Mouse (Mus musculus): ENCODE results near the gene Btg2. TPM values are rescaled to one million over a fixed set of nuclear protein-coding genes. Genes with fewer than 3 reads are reported as not detected.

The Btg2 gene
- polyA plus RNA-seq, 1 experiment from 2014 or later = 77.2 TPM

GRCm38 (mm10) chr1:134098726-134099515, 20.0 kb upstream of the Btg2 start:
- Histone ChIP-seq H3K27ac (ENCODE audit: low read depth) (peak overlapping the region; percentile 98), H3K4me3 (ENCODE audit: low read depth, low read length) (peak overlapping the region; percentile 40), H3K27me3 (ENCODE audit: insufficient read depth, low read length) (no peaks in the 10 kb centered on the region), H3K9ac (peak overlapping the region; percentile 52), H3K4me2 (peak overlapping the region; percentile 75), H3K9me3 (ENCODE audit: low read depth, low read length) (no peaks in the 10 kb centered on the region), H3K4me1 (ENCODE audit: insufficient read depth) (peaks cover 48% of the 10 kb centered on the region), H3K36me3 (ENCODE audit: insufficient read depth) (no peaks in the 10 kb centered on the region)
- TF ChIP-seq CTCF (IDR thresholded peaks at IDR 0.05; ENCODE audit: low read depth) = no peak
- ATAC-seq (ENCODE audit: insufficient read depth) (peak; percentile 91), DNase-seq (peak; percentile 96)
- under 1% methylated on average over 17 of the region's 17 CpGs for WGBS

DNA sequence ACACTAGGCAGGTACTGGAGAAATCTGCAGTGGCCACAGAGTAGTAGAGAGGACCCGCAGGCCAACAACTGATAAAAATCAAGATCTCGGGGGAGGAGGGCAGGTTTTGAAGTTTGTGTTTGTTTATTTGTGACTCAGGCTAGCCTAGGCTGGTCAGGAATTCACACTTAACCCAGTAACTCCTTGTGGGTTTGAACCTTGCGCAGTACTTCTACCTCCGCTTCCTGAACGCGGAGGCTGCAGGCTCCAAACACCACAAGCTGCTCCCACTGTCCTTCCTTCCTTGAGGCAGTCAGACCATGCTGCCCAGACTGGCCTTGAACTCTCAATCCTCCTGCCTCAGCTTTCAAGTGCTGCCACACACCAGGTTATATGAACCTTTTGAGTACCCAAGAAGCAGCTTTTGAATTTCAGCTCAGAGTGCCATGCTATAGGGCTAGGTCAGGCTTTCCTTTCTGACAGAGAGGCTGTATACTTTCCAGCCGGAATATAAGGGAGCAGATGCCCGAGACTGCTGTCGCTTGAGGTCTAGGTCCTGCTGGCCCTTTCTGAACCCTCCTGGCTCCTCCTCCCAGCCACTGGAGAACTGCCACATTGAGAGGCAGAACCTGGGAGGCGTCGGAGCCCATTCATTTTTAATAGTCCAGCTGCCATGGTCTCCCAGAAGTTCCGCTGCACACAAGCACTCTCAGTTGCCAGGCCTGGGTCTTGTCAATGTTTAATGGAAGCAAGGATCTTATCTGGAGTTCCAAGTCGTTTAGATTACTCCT, 19.2 kb upstream of the Btg2 start:
- H3K4me3 ChIP-seq (ENCODE audit: low read depth, low read length) = peak overlapping the region; percentile 40
- H3K4me2 ChIP-seq = peak overlapping the region; percentile 75
- H3K36me3 ChIP-seq (ENCODE audit: insufficient read depth) = no peaks in the 10 kb centered on the region
- peak overlapping the region; percentile 52 for H3K9ac ChIP-seq
- peaks cover 55% of the 10 kb centered on the region for H3K4me1 ChIP-seq (ENCODE audit: insufficient read depth)
- no peak for TF ChIP-seq CTCF (IDR thresholded peaks at IDR 0.05; ENCODE audit: low read depth)
- no peaks in the 10 kb centered on the region for H3K9me3 ChIP-seq (ENCODE audit: low read depth, low read length)
- 0 out of 2 replicates have a peak, but pooled peaks have one; percentile 1 for ATAC-seq (ENCODE audit: insufficient read depth)
- DNase-seq = peak; percentile 66
- H3K27ac ChIP-seq (ENCODE audit: low read depth) = peak overlapping the region; percentile 98
- no peaks in the 10 kb centered on the region for H3K27me3 ChIP-seq (ENCODE audit: insufficient read depth, low read length)
- WGBS = 39% methylated on average over 13 of the region's 13 CpGs

DNA sequence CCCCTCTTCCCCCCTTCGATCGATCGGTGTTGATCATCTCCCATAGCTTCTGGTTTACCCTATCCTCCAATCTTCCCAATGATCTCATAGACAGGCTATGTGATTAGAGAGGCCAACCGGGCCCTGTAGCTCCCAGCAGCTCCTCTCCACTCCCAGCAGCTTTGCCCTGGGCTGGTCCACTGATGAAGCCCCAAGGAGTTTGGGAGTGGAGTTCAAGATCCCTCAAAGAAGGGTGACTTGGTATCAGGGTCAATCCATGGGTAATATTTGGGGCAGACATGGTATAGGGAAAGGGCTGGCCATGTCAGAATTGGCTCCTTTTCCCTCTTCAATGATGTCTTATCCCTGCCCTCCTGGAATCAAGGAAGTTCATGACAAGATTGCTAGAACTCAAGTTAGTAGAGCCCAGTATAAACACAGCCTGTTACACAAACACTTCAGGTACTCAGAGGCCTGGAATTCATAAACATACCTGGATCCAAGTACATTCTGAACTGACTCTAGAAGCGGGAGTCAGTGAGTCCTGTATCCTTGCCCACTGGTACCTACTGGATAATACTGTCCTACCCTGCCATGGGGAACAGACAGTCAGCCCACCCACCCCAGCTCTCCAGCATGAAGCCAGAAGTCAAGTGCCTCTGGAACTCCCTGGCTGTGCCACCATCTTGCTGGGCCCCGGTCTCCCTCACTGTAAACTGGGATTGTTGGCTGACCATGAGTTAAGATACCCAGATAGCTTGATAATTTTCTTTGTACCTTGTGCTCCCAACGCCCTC, 18.3 kb upstream of the Btg2 start:
- no peak overlapping the region for H3K4me3 ChIP-seq (ENCODE audit: low read depth, low read length)
- no peaks in the 10 kb centered on the region for H3K27me3 ChIP-seq (ENCODE audit: insufficient read depth, low read length)
- H3K36me3 ChIP-seq (ENCODE audit: insufficient read depth) = no peaks in the 10 kb centered on the region
- DNase-seq (no peak), ATAC-seq (ENCODE audit: insufficient read depth) (no peak)
- H3K4me1 ChIP-seq (ENCODE audit: insufficient read depth) = peaks cover 58% of the 10 kb centered on the region
- 81% methylated on average over 7 of the region's 7 CpGs for WGBS
- peak overlapping the region; percentile 87; the same call in 1 of the 2 replicates for H3K27ac ChIP-seq (ENCODE audit: low read depth)
- H3K4me2 ChIP-seq = no peak overlapping the region
- H3K9me3 ChIP-seq (ENCODE audit: low read depth, low read length) = no peaks in the 10 kb centered on the region
- no peak for TF ChIP-seq CTCF (IDR thresholded peaks at IDR 0.05; ENCODE audit: low read depth)
- no peak overlapping the region for H3K9ac ChIP-seq

DNA sequence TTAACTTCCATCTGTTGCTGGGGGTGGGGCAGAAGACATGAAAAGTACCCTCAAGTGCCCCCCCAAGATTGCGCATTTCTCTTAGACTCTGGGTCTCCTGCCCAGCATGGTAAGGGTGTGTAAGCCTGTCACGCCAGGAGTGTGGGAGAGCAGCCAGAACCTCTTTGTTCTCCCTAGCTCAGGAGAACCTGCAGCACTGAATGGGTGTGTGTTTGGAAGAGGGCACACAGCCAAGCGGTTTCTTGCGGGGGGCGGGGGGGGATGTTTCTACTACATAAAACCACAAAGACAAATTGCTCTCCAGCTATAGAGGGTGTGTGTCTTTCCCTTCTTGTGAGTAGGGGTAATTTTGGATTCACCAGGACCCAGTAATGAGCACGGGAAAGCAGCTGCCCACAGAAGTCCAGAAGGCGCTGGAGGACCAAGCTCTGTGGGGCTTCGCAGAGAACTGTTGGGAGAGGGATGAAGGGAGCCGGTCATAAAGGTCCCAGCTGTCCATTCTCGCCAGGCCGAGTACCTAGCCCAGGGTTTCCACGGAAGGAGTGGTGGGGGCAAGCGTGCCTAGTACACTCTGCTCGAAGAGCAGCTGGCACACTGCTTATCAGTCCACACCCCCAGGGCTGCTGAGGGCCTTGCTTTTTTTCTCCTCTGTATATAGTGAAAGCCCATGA, 17.5 kb upstream of the Btg2 start:
- Histone ChIP-seq H3K4me2 (peak overlapping the region; percentile 20; the same call in 1 of the 2 replicates), H3K9ac (peak overlapping the region; percentile 6; the same call in 1 of the 2 replicates), H3K4me3 (ENCODE audit: low read depth, low read length) (no peak overlapping the region), H3K27ac (ENCODE audit: low read depth) (peak overlapping the region; percentile 87), H3K9me3 (ENCODE audit: low read depth, low read length) (no peaks in the 10 kb centered on the region), H3K36me3 (ENCODE audit: insufficient read depth) (no peaks in the 10 kb centered on the region), H3K4me1 (ENCODE audit: insufficient read depth) (peaks cover 58% of the 10 kb centered on the region), H3K27me3 (ENCODE audit: insufficient read depth, low read length) (no peaks in the 10 kb centered on the region)
- no peak for TF ChIP-seq CTCF (IDR thresholded peaks at IDR 0.05; ENCODE audit: low read depth)
- WGBS = 35% methylated on average over 14 of the region's 14 CpGs
- ATAC-seq (ENCODE audit: insufficient read depth) (no peak), DNase-seq (peak; percentile 73)

GRCm38 (mm10) chr1:134095721-134096120, 16.8 kb upstream of the Btg2 start:
- H3K4me3 ChIP-seq (ENCODE audit: low read depth, low read length) = no peak overlapping the region
- peak overlapping the region; percentile 20; the same call in 1 of the 2 replicates for H3K4me2 ChIP-seq
- H3K27ac ChIP-seq (ENCODE audit: low read depth) = peak overlapping the region; percentile 87
- H3K9me3 ChIP-seq (ENCODE audit: low read depth, low read length) = no peaks in the 10 kb centered on the region
- ATAC-seq (ENCODE audit: insufficient read depth) (no peak), DNase-seq (no peak)
- no peaks in the 10 kb centered on the region for H3K36me3 ChIP-seq (ENCODE audit: insufficient read depth)
- H3K27me3 ChIP-seq (ENCODE audit: insufficient read depth, low read length) = no peaks in the 10 kb centered on the region
- H3K9ac ChIP-seq = no peak overlapping the region
- 84% methylated on average over 4 of the region's 4 CpGs for WGBS
- no peak for TF ChIP-seq CTCF (IDR thresholded peaks at IDR 0.05; ENCODE audit: low read depth)
- H3K4me1 ChIP-seq (ENCODE audit: insufficient read depth) = peaks cover 58% of the 10 kb centered on the region

- H3K9ac ChIP-seq = no peak overlapping the region
Observed at GRCm38 (mm10) chr1:134095033-134095612, 16.2 kb upstream of the Btg2 start.

More at GRCm38 (mm10) chr1:134095033-134095612, 16.2 kb upstream of the Btg2 start:
- H3K4me2 ChIP-seq = no peak overlapping the region
- H3K27me3 ChIP-seq (ENCODE audit: insufficient read depth, low read length) = no peaks in the 10 kb centered on the region
- 54% methylated on average over 7 of the region's 7 CpGs for WGBS
- no peaks in the 10 kb centered on the region for H3K9me3 ChIP-seq (ENCODE audit: low read depth, low read length)
- ATAC-seq (ENCODE audit: insufficient read depth) (no peak), DNase-seq (no peak)
- no peak for TF ChIP-seq CTCF (IDR thresholded peaks at IDR 0.05; ENCODE audit: low read depth)
- H3K27ac ChIP-seq (ENCODE audit: low read depth) = no peak overlapping the region
- peaks cover 57% of the 10 kb centered on the region for H3K4me1 ChIP-seq (ENCODE audit: insufficient read depth)
- no peak overlapping the region for H3K4me3 ChIP-seq (ENCODE audit: low read depth, low read length)
- no peaks in the 10 kb centered on the region for H3K36me3 ChIP-seq (ENCODE audit: insufficient read depth)

Measured in lung, embryonic 14.5 days (tissue).